Mouse (Mus musculus): ENCODE measurements around the gene Selenoo.

Gene Selenoo

DNA sequence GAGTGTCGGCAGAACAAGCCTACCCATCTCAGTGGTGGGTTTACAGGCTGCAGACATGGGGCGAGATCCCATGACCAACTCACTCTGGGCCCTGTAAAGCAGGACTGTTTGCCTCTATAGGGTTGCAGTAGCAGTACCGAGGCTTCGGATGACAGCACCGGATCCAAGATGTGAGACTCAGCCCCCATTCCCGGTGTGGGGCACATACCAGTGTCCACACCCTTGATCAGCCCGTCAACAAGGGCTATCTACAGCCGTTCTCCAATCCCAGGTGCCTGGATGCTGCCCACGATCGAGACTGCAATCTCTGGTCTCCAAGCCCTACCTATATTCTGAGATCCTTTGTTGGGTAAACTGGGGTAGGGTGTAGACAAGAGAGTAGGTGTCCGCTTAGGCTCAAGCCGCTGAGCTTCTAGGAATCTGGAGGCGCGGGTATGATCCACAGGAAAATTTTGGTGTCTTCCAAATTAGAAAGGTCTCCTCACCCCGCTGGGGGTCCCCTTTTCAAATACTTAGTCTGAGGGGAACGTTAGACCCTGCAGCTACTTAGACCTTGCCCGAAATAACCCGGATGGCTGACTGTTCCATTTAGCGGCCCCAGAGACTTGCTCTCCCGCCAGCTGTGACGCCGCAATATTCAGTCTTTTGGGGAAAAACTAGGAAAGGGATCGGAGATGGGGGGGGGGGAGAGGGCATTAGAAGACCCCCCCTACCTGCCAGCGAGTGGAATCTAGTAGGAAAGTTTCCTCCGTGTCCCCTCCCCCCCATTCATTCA is 59.8 kb downstream of the Selenoo start:
- DNase-seq (ENCODE audit: low spot score): peak; percentile 34

DNA sequence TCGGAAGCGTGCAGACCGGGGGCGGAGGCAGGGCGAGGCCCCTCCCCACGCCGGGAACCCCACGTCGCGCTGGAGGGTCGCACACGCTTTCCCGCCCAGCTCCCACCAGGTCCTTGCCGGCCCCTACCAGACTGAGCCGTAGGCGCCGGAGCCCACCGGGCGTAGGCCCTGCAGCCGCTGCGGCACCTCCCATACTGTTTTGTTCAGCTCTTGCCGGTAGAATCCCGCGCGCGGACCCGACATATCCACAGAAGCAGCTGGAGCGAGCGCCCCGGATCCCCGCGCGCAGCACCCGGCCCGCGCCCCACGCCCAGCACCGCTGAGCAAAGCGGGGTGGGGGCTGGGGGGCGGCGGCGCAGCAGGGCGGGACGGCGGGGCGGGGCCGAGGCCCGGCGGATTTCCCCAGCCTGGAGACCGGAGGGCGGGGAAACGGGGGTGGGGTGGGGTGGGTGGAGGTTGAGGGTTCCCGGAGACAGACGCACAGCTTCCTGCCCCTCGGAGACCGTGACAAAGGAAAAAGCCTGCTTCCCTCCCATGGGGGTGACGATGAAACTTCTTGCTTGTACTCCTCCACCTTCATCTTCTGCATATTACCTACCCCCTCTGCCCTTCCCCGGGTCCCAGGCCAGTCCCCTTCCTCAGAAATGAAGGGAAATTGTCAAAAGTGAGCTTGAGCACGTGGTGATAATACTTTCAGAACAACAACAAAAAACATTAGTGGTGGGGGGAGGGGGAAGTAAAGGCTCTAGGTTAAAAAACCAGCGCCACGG is 60.6 kb downstream of the Selenoo start, which contains the start of gene Mapk11:
TSS of gene Mapk11 (minus strand) at position 358 of the 770 bp plus-strand sequence.
- DNase-seq (ENCODE audit: low spot score): peak; percentile 58
